Mouse (Mus musculus) intestine, embryonic 14.5 days (tissue): ENCODE results near the gene Foxn1. TPM values are rescaled to one million over a fixed set of nuclear protein-coding genes. Genes with fewer than 3 reads are reported as not detected.

Experiments
- ATAC-seq: fragments of 200-750 bp; cut with Nextera tagmentation; replicated peaks from 2 replicates; pipeline ENCODE4 v1.8.0; 2017; ENCODE audit warnings: low read depth, moderate number of reproducible peaks, moderate TSS enrichment, moderate library complexity; ENCODE audit not compliant: low FRiP score, low TSS enrichment
- DNase-seq: peaks from one replicate; pipeline ENCODE4 v3.0.0-alpha.2; 2018; ENCODE audit warnings: low spot score
- H3K27ac ChIP-seq: fragments of 300-500 bp; sonication (generic); 2 replicates; pipeline ENCODE4 v1.5.1; 2014; ENCODE audit warnings: low read depth, mild to moderate bottlenecking, control low read depth
- H3K27me3 ChIP-seq: fragments of 300-500 bp; sonication (generic); replicated peaks from 2 replicates; pipeline ENCODE4 v1.6.1; 2014; ENCODE audit warnings: low read length, control low read depth; ENCODE audit not compliant: control insufficient read depth, insufficient read depth
- H3K36me3 ChIP-seq: fragments of 300-500 bp; sonication (generic); 2 replicates; pipeline ENCODE4 v1.6.1; 2014; ENCODE audit warnings: low read length, control low read depth; ENCODE audit not compliant: control insufficient read depth, insufficient read depth
- H3K4me1 ChIP-seq: fragments of 300-500 bp; sonication (generic); replicated peaks from 2 replicates; pipeline ENCODE4 v1.6.1; 2014; ENCODE audit warnings: low read length, control low read depth, mixed read lengths; ENCODE audit not compliant: control insufficient read depth, insufficient read depth
- H3K4me2 ChIP-seq: fragments of 300-500 bp; sonication (generic); 2 replicates; pipeline ENCODE4 v1.6.1; 2014; ENCODE audit warnings: low read length
- H3K4me3 ChIP-seq: fragments of 300-500 bp; sonication (generic); 2 replicates; pipeline ENCODE4 v1.5.1; 2014; ENCODE audit warnings: low read depth, low read length, control low read depth, mixed read lengths
- H3K9ac ChIP-seq: fragments of 300-500 bp; sonication (generic); 2 replicates; pipeline ENCODE4 v1.6.1; 2014; ENCODE audit warnings: mild to moderate bottlenecking, low read length
- H3K9me3 ChIP-seq: fragments of 300-500 bp; sonication (generic); 2 replicates; pipeline ENCODE4 v1.6.1; 2016; ENCODE audit warnings: low read length, control low read depth; ENCODE audit not compliant: control insufficient read depth
- WGBS: fragments of 180-500 bp; shearing (Covaris S2); extraction: QIAGEN DNeasy Blood & Tissue Kit; methylation state at CpG from one replicate; pipeline ENCODE4 v1.1.7; 2014; 5-methylcytosine and 5-hydroxymethylcytosine counted together
- polyA plus RNA-seq: library from polyadenylated mRNA; unstranded; fragments of >200 nt; fragmentation: Nextera tagmentation; extraction: Ambion mirVana; gene quantifications from 2 replicates; pipeline ENCODE4 v1.2.1, GENCODE M21; 2014

Foxn1 gene
- polyA plus RNA-seq, 1 experiment from 2014 or later, result not detected

DNA sequence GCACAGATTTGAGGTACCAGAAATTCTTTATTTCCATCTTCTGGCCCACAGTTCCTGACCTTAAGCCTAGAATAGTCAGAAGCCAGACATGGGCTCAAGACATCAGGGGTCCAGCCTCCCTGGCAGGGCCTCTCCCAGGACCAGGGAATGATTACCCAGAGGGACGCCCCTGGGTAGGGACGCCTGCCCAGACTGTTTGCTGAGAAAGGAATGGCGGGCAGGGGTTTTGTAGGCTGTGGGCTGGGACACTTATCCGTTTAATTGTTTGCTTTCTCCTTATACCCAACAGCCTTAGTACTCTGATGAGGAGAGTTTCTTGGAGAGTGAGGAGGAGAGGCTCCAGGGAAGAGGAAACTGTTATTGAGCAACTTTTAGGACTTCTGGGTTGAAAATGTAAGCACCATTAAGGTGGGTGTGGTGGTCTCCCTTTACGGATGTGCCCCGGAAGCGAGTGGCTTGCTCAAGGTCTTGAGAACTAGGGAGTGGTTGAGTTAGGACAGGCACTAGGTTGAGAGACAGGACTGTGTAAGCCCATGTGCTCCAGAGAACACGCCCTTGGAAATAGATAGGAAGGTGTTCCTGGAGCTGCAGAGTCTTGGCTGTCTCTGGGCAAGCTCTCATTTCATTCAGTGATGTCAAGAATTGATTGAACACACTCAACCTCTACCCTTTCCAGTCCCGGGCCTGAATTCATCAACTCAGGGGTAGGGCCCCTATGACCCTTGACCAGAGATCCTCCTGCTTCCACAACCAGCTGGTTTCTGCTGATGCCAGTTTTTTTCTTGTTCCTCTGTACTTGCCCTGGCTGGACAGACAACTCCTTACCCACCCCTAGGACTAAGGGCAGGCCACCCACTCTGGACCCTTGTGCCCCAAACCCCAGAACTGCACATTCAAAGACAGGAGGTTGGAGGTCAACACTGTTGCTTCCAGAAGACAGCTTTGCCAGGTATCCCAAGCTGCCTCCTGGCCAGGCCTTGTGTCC is 22.2 kb upstream of the Foxn1 start:
- Histone ChIP-seq H3K9ac (no peak overlapping the region), H3K4me3 (no peak overlapping the region), H3K27ac (no peak overlapping the region), H3K9me3 (no peaks in the 10 kb centered on the region), H3K27me3 (no peaks in the 10 kb centered on the region), H3K4me2 (no peak overlapping the region), H3K36me3 (no peaks in the 10 kb centered on the region), H3K4me1 (0 out of 2 replicates have a peak, but pooled peaks cover 4% of the 10 kb centered on the region)
- peak; percentile 55; the same call in 1 of the 2 replicates for ATAC-seq
- 54% methylated on average over 9 of the region's 9 CpGs for WGBS
- no peak for DNase-seq

DNA sequence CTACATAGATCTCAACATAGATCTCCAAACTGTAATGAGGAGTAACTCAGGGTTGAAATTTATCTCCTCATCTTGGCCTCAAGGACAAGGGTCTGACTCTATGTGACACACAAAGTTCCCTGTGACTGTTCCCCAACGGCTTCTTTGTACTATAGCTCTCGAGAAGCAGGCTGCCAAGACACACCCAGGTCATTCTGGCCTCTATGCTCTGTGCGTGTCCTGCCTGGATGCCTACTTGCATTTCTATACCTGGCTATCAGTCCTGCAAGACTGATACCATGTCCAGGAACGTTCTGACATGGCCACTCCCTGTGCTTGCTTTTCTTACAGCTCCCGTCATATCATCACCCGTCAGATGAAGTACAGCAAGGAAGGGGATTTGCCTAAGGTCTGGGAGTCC is 15.7 kb upstream of the Foxn1 start:
- H3K4me3 ChIP-seq, result no peak overlapping the region
- ATAC-seq (no peak), DNase-seq (no peak)
- H3K36me3 ChIP-seq, result no peaks in the 10 kb centered on the region
- no peaks in the 10 kb centered on the region for H3K9me3 ChIP-seq
- H3K27me3 ChIP-seq, result no peaks in the 10 kb centered on the region
- no peak overlapping the region for H3K27ac ChIP-seq
- no peaks in the 10 kb centered on the region; the same call in 1 of the 2 replicates for H3K4me1 ChIP-seq
- H3K9ac ChIP-seq, result no peak overlapping the region
- H3K4me2 ChIP-seq, result no peak overlapping the region
- 73% methylated on average over 6 of the region's 6 CpGs for WGBS

DNA sequence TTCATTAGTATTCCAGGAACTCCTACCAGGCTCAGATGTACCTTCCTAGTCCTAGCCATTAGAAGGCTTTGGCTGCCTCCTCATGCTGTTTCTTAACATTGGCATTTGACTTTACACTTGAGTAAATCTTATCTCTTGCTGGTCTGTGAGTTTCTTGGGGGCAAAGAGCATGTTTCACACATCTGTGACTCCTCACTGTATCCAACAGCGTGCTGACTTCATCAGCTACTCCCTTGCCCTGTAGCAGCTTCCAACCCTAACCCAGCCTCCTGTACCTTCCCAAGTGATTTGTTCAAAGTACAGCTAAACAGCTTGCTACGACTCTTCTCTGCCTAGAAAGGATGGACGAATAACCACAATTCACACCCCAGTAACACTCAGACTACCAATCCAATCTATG is 15.1 kb upstream of the Foxn1 start:
- Histone ChIP-seq H3K27ac (no peak overlapping the region), H3K36me3 (no peaks in the 10 kb centered on the region), H3K27me3 (no peaks in the 10 kb centered on the region), H3K4me3 (no peak overlapping the region), H3K9ac (no peak overlapping the region), H3K4me1 (no peaks in the 10 kb centered on the region; the same call in 1 of the 2 replicates), H3K4me2 (no peak overlapping the region), H3K9me3 (no peaks in the 10 kb centered on the region)
- DNase-seq, result no peak
- no peak for ATAC-seq
- 70% methylated on average over 3 of the region's 3 CpGs for WGBS

DNA sequence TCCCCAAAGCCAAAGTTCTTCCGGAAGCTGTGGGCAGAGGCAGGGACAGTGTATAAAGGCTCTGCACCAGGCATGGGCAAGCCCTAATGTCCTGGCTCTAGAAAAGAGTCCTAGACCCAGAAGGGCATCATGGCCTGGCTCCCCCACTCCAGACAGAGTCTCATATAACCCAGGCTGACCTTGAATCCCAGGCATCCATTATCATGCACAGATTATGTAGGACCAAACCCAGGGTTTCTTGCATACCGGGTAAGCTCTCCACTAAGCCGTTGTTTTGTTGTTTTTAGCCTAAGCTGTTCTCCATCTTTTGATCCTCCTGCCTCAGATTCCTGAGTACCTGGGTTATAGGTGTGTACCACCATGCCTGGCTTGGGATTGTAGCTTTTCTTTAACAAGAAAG is 14.6 kb upstream of the Foxn1 start:
- H3K4me3 ChIP-seq, result no peak overlapping the region
- H3K9me3 ChIP-seq, result no peaks in the 10 kb centered on the region
- H3K36me3 ChIP-seq, result no peaks in the 10 kb centered on the region
- DNase-seq, result no peak
- no peaks in the 10 kb centered on the region; the same call in 1 of the 2 replicates for H3K4me1 ChIP-seq
- WGBS, result 54% methylated on average over 3 of the region's 3 CpGs
- H3K27ac ChIP-seq, result no peak overlapping the region
- no peaks in the 10 kb centered on the region for H3K27me3 ChIP-seq
- ATAC-seq, result no peak
- no peak overlapping the region for H3K9ac ChIP-seq
- no peak overlapping the region for H3K4me2 ChIP-seq

DNA sequence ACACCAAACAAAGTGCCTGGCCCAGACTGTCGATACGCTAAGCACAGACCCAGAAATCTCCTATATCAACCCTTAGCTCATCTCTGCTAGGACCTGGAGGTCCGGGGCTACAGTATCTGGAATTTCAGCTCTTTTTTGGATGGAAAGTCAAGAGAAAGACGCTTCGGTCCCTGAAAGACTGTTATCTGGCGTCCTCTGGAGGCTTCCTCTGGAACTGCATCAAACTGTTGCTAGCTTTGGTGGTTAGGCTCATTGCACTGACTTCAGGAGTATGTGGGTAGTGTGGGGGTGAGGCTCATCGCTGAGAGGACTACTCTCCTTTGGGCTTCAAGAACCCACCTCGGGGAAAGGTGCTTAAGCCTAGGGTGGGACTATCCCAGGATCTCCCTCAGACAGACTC is 13.3 kb upstream of the Foxn1 start:
- H3K4me1 ChIP-seq, result no peaks in the 10 kb centered on the region; the same call in 1 of the 2 replicates
- no peak for ATAC-seq
- no peak overlapping the region for H3K4me2 ChIP-seq

DNA sequence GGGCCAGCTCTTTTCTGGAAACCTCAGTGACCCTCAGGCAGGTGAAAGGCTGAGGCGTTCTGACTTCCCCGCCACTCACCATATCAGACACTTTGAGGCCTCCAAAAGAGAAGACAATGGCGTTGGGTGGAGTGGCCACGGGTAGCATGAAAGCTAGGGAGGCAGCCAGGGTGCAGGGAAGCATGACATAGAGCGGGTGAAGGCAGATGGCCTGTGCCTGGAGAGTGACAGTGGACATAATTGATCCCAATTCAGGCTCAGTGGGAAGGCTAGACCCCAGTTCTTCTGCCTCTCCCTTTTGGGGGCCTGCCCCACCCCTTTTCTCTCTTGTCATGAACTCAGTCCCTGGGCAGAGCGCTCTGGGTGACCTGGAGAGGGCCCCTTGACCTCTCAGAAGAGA is 11.9 kb upstream of the Foxn1 start:
- no peak overlapping the region for H3K4me2 ChIP-seq
- no peaks in the 10 kb centered on the region; the same call in 1 of the 2 replicates for H3K4me1 ChIP-seq
- H3K27me3 ChIP-seq, result no peaks in the 10 kb centered on the region
- WGBS, result 84% methylated on average over 6 of the region's 6 CpGs
- H3K27ac ChIP-seq, result no peak overlapping the region
- H3K4me3 ChIP-seq, result no peak overlapping the region
- ATAC-seq (no peak), DNase-seq (no peak)
- no peaks in the 10 kb centered on the region for H3K36me3 ChIP-seq
- no peak overlapping the region for H3K9ac ChIP-seq
- no peaks in the 10 kb centered on the region for H3K9me3 ChIP-seq

More for the DNA sequence above, 13.3 kb upstream of the Foxn1 start:
- no peak overlapping the region for H3K27ac ChIP-seq
- H3K9me3 ChIP-seq, result no peaks in the 10 kb centered on the region
- WGBS, result 13% methylated on average over 8 of the region's 8 CpGs
- no peak overlapping the region for H3K4me3 ChIP-seq
- H3K36me3 ChIP-seq, result no peaks in the 10 kb centered on the region
- no peaks in the 10 kb centered on the region for H3K27me3 ChIP-seq
- H3K9ac ChIP-seq, result no peak overlapping the region
- DNase-seq, result peak; percentile 93

DNA sequence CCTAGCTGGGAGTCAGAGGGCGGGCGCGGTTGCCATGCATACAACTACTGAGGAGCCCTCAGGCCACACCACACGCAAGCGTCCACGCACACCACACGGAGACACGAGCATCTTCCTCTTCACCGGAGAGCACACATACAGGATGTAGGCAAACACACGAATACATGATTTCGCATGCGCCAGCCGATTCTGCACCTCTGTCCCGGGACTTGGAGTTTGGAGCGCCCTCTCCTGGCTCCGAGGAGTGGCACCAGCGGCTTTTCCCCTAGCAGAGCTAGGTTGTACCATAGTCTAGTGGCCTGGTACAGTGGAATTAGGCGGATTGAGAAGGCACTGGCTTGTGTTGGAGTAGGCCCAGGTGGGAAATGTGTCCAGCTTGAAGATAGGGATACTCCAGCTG is 11.0 kb upstream of the Foxn1 start:
- no peak overlapping the region for H3K9ac ChIP-seq
- DNase-seq (peak; percentile 86), ATAC-seq (peak; percentile 63)
- 12% methylated on average over 18 of the region's 18 CpGs for WGBS
- peak overlapping the region; percentile 33 for H3K4me2 ChIP-seq
- H3K36me3 ChIP-seq, result no peaks in the 10 kb centered on the region
- no peaks in the 10 kb centered on the region for H3K9me3 ChIP-seq
- H3K4me3 ChIP-seq, result no peak overlapping the region
- peak overlapping the region; percentile 12; the same call in 1 of the 2 replicates for H3K27ac ChIP-seq
- H3K4me1 ChIP-seq, result no peaks in the 10 kb centered on the region; the same call in 1 of the 2 replicates
- H3K27me3 ChIP-seq, result no peaks in the 10 kb centered on the region

DNA sequence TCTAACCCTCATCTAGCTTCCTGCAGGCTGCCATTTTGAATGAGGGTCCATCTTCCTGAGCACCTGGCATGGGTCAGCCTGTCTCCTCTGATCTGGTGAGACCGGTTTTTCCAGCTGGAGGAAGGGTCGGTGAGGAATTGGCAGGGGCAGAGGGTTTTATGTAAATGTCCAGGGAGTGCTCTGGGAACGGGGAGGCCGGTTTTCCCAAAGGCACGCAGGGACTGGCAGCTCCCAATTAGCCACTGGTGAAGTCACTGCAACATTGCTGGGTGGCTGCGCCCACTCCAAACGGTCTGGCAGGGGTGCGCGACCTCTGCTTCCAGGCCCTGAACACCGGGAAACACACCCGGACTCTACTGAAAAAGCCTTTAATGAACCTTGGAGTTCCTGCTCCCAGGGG is 10.6 kb upstream of the Foxn1 start:
- Histone ChIP-seq H3K9ac (no peak overlapping the region), H3K9me3 (no peaks in the 10 kb centered on the region), H3K27me3 (no peaks in the 10 kb centered on the region), H3K4me2 (peak overlapping the region; percentile 33), H3K36me3 (no peaks in the 10 kb centered on the region), H3K4me1 (no peaks in the 10 kb centered on the region; the same call in 1 of the 2 replicates), H3K27ac (peak overlapping the region; percentile 12; the same call in 1 of the 2 replicates), H3K4me3 (no peak overlapping the region)
- ATAC-seq, result peak; percentile 12; the same call in 1 of the 2 replicates
- peak; percentile 63 for DNase-seq
- 41% methylated on average over 11 of the region's 11 CpGs for WGBS
